Mouse (Mus musculus): Measurements from ENCODE around the gene Mfsd13b. TPM values are rescaled to one million over a fixed set of nuclear protein-coding genes. Genes with fewer than 3 reads are reported as not detected.
A peak's percentile ranks its signal among the peaks of the same experiment; 100 is the strongest.

The Mfsd13b gene
- polyA plus RNA-seq, 1 experiment = not detected

DNA sequence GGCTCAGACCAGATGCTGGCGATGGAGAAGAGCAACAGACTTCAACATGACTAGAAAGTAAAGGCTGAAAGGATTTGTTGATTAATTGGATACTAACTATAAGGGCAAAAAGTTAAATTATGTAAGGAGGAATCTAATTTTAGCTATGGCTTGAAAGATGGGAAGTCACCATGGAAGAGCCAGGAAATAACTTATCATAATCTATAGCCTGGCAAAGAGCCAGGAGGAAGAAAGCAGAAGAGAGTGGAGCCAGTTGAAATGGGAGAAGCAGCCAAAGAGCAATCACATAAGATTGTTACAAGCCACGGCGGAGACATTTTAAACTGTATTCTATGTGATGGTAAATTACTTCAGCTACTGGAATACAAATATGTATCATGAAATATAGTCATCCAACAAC, 8.3 kb upstream of the Mfsd13b start:
- 77% methylated on average over 3 of the region's 3 CpGs for WGBS
- TF ChIP-seq CTCF (IDR thresholded peaks at IDR 0.05; ENCODE audit: control insufficient read depth, insufficient read depth, low read length) (no peak), POLR2A (IDR thresholded peaks at IDR 0.05; ENCODE audit: borderline replicate concordance, control insufficient read depth, low read depth, low read length) (no peak)
- Histone ChIP-seq H3K27ac (ENCODE audit: control insufficient read depth, insufficient read depth, low read depth, low read length, poor library complexity) (no peak overlapping the region), H3K4me3 (replicated peaks; ENCODE audit: control insufficient read depth, low read depth, low read length) (no peak overlapping the region), H3K4me1 (ENCODE audit: control insufficient read depth, insufficient read depth, low read length) (no peaks in the 10 kb centered on the region; the same call in 1 of the 2 replicates)

GRCm38 (mm10) chr7:120977063-120977462, 5.2 kb upstream of the Mfsd13b start:
- Histone ChIP-seq H3K4me1 (ENCODE audit: control insufficient read depth, insufficient read depth, low read length) (no peaks in the 10 kb centered on the region; the same call in 1 of the 2 replicates), H3K27ac (ENCODE audit: control insufficient read depth, insufficient read depth, low read depth, low read length, poor library complexity) (no peak overlapping the region), H3K4me3 (replicated peaks; ENCODE audit: control insufficient read depth, low read depth, low read length) (no peak overlapping the region)
- TF ChIP-seq CTCF (IDR thresholded peaks at IDR 0.05; ENCODE audit: control insufficient read depth, insufficient read depth, low read length) = no peak
- TF ChIP-seq POLR2A (IDR thresholded peaks at IDR 0.05; ENCODE audit: borderline replicate concordance, control insufficient read depth, low read depth, low read length) = no peak
- 51% methylated on average over 7 of the region's 7 CpGs for WGBS

DNA sequence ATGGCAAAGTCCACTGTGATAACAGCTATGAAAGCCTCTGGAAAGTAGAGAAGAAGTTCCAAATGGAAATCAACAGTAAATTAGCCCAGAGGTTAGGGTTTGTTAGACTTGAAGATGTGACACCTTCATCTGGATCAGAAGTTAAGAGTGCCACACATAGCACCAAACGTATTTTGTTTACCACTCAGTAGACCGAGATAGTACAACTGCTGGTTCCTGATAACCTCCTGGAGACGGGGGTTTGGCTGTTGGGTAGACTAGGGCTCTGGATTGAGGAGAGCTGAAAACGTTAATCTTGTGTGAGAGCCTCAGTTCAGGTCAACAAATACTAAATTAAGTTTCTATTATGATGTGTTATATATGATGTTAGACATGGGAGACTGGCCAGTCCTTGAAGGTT, 2.3 kb upstream of the Mfsd13b start:
- peak overlapping the region; percentile 47 for H3K4me3 ChIP-seq (replicated peaks; ENCODE audit: control insufficient read depth, low read depth, low read length)
- peak overlapping the region; percentile 77; the same call in 1 of the 2 replicates for H3K27ac ChIP-seq (ENCODE audit: control insufficient read depth, insufficient read depth, low read depth, low read length, poor library complexity)

DNA sequence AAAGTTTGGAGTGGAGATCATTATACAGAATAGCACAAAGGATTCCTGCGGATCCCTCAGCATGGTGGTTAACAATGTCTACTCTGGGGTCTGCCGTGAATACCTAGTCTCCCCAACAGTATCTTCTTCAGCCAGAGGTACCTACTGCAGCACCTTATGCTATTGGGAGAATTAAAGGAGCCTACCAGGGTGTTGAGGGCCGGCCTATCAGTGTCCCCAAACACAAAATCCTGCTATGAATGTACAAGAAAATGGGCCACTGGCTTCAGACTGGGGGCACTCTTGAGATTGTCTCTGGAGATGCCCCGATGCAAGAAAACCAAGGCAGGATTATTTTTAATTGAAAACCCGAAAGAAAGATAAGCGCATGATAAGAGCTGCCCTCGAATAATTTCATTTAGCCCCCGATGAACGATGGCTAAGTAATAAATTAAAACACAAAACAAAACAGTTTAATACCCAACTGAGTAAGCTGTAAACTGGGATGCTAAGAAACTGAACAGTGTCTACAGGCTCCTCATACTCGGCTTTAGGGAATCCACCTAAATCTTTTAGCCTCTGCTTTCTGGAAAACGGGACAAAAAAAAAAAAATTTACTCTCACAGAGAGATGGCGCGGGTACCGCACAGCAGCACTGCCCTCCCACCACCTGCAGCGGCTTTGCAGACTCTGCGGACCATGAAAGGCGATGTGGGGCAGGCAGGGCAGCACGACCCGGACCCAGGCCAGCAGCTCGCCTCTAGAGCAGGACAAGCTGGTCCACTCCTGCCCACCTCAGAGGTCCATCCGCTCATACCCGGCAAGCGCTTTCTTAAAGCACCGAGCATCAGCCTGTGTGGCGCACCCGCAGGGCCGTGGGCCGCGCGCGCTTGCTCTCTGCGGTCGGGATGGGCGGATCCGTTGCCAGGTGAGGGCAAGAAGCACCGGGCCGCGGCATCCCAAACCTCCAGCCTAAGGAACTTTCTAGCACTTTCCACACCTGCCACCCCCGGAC, 1.1 kb upstream of the Mfsd13b start:
- Histone ChIP-seq H3K4me1 (ENCODE audit: control insufficient read depth, insufficient read depth, low read length) (no peaks in the 10 kb centered on the region; the same call in 1 of the 2 replicates), H3K4me3 (replicated peaks; ENCODE audit: control insufficient read depth, low read depth, low read length) (peak overlapping the region; percentile 82), H3K27ac (ENCODE audit: control insufficient read depth, insufficient read depth, low read depth, low read length, poor library complexity) (peak overlapping the region; percentile 90)
- TF ChIP-seq POLR2A (IDR thresholded peaks at IDR 0.05; ENCODE audit: borderline replicate concordance, control insufficient read depth, low read depth, low read length) (no peak), CTCF (IDR thresholded peaks at IDR 0.05; ENCODE audit: control insufficient read depth, insufficient read depth, low read length) (no peak)
- WGBS = 9% methylated on average over 39 of the region's 39 CpGs

More for the DNA sequence above, 2.3 kb upstream of the Mfsd13b start:
- TF ChIP-seq POLR2A (IDR thresholded peaks at IDR 0.05; ENCODE audit: borderline replicate concordance, control insufficient read depth, low read depth, low read length) (0 out of 2 replicates have a peak, but pooled peaks have one; percentile 10), CTCF (IDR thresholded peaks at IDR 0.05; ENCODE audit: control insufficient read depth, insufficient read depth, low read length) (no peak)
- no peaks in the 10 kb centered on the region; the same call in 1 of the 2 replicates for H3K4me1 ChIP-seq (ENCODE audit: control insufficient read depth, insufficient read depth, low read length)
- WGBS = 59% methylated on average over 4 of the region's 4 CpGs

DNA sequence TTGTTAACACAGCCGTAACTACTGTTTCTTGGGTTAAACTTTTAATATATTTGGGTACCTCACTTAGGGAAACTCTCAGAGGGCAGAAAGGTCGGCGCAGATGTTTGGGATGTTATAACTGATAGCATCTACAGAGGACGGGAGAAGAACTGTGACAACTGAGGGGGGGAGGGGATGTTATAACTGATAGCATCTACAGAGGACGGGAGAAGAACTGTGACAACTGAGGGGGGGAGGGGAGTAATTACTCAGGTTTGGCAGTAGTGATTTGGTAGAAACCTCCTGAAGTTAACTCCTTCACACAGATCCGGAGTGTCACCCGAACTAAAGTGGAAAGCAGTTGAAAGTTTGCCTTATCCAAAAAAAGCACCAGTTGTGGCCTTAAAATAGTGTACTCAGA, 659 bp downstream of the Mfsd13b start:
- H3K4me1 ChIP-seq (ENCODE audit: control insufficient read depth, insufficient read depth, low read length) = no peaks in the 10 kb centered on the region; the same call in 1 of the 2 replicates
- TF ChIP-seq CTCF (IDR thresholded peaks at IDR 0.05; ENCODE audit: control insufficient read depth, insufficient read depth, low read length) (no peak), POLR2A (IDR thresholded peaks at IDR 0.05; ENCODE audit: borderline replicate concordance, control insufficient read depth, low read depth, low read length) (no peak)
- 18% methylated on average over 7 of the region's 7 CpGs for WGBS
- no peak overlapping the region for H3K27ac ChIP-seq (ENCODE audit: control insufficient read depth, insufficient read depth, low read depth, low read length, poor library complexity)
- H3K4me3 ChIP-seq (replicated peaks; ENCODE audit: control insufficient read depth, low read depth, low read length) = peak overlapping the region; percentile 82

DNA sequence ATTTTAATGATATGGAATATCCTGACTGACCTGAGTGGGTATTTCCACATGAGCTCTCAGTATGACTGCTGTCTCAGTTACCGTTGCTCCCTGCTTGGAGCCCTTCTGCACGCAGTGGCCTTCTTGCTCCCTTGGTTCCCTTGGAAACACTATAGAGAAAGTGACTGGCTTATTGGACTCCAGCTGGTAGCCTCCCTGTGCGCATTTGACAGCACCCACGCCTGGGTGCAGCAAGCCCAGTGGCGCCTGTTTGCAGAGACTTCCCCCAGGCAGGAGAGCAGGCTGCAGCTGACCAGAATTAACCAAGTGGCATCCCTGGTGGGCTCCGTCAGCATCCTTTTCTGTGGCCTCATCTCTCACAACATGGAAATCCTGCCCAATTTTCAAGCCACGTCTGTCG, 8.9 kb downstream of the Mfsd13b start:
- Histone ChIP-seq H3K27ac (ENCODE audit: control insufficient read depth, insufficient read depth, low read depth, low read length, poor library complexity) (no peak overlapping the region), H3K4me1 (ENCODE audit: control insufficient read depth, insufficient read depth, low read length) (no peaks in the 10 kb centered on the region), H3K4me3 (replicated peaks; ENCODE audit: control insufficient read depth, low read depth, low read length) (no peak overlapping the region)
- 85% methylated on average over 8 of the region's 8 CpGs for WGBS
- TF ChIP-seq CTCF (IDR thresholded peaks at IDR 0.05; ENCODE audit: control insufficient read depth, insufficient read depth, low read length) (no peak), POLR2A (IDR thresholded peaks at IDR 0.05; ENCODE audit: borderline replicate concordance, control insufficient read depth, low read depth, low read length) (no peak)

- H3K27ac ChIP-seq (ENCODE audit: control insufficient read depth, insufficient read depth, low read depth, low read length, poor library complexity) = no peak overlapping the region
- no peak overlapping the region for H3K4me3 ChIP-seq (replicated peaks; ENCODE audit: control insufficient read depth, low read depth, low read length)
- 65% methylated on average over 2 of the region's 2 CpGs for WGBS
- TF ChIP-seq CTCF (IDR thresholded peaks at IDR 0.05; ENCODE audit: control insufficient read depth, insufficient read depth, low read length) = no peak
- TF ChIP-seq POLR2A (IDR thresholded peaks at IDR 0.05; ENCODE audit: borderline replicate concordance, control insufficient read depth, low read depth, low read length) = no peak
- no peaks in the 10 kb centered on the region; the same call in 1 of the 2 replicates for H3K4me1 ChIP-seq (ENCODE audit: control insufficient read depth, insufficient read depth, low read length)
Measured at GRCm38 (mm10) chr7:120999021-120999530, 16.8 kb downstream of the Mfsd13b start.

Measured in bone marrow, adult 2 months (tissue).